Mouse (Mus musculus) layer of hippocampus, postnatal 14 days (tissue): ENCODE results near the gene Ccdc159. TPM values are rescaled to one million over a fixed set of nuclear protein-coding genes. Genes with fewer than 3 reads are reported as not detected.

Experiments used
- DNase-seq, 2 experiments: peaks; one replicate each; pipeline ENCODE4 v3.0.0; 2021 to 2022; ENCODE audit warnings: low spot score in 2 of 2, mixed read lengths in 1 of 2
- long read RNA-seq, 2 experiments: library from polyadenylated mRNA; stranded (forward); transcript quantifications; one replicate each; pipeline ENCODE4 v2.0.0; 2021
- total RNA-seq, 2 experiments: library from RNA; stranded (reverse); gene quantifications; 2 replicates each; pipeline ENCODE4 v1.2.3; 2021

Ccdc159 gene
- 10 to 100 TPM; 13.8 to 14.2 TPM for total RNA-seq
- long read RNA-seq, experiment 1, partial matches to known transcripts: 84 of 92 reads
- long read RNA-seq, experiment 1, other reads (novel, unspliced or antisense): 7 of 92 reads
- long read RNA-seq, experiment 2, partial matches to known transcripts: 135 of 147 reads
- long read RNA-seq, experiment 2, other reads (novel, unspliced or antisense): 11 of 147 reads

DNA sequence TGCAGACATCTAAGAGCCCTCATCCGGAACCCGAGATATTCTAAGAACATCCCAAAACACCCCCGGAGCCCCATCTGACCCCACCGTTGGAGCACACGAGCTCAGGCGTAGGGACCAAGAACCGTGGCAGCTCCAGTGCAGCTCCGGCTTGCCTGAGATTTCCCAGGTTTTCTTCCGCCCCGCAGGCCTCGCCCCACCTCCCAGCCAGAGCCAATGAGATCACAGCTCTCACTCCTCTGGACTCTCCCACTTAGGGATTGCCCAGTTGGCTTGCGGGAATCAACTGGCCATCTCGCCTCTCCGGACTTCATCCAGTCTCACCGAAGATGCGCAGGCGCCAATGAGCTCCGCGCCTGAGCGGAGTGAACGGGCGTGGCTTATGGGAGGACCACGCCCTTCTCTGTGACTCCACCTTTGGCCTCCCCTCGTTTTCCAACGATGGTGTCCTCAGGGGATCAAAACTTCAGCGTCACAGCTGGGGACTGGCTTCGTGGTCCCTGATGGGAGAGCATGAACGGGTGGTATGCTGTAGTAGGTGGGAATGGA, at the start of gene Ccdc159, which contains the start of gene Tmem205:
TSS of gene Ccdc159 (plus strand) at position 264 of the 546 bp plus-strand sequence.
TSS of gene Tmem205 (minus strand) at position 349 of the 546 bp plus-strand sequence.
- DNase-seq: peak; percentile 88 to 95

DNA sequence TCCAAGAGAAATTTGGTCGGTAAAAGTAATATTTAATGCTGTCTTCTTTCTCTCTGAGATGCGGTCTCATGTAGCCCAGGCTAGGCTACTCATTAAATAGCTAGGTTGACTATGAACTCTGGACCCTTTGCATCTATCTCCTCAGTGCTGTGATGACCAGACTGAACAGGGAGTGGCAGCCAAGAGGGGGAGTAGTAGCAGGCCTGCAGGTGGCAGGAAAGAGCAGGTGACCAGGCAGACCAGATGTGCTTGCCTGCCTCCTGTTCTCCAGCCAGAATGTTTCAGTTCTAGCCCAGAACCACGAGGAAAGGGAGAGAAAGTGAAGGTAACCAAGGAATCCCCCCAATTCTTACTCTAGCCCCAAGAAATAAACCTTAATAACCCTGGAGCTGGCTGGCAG, 38.0 kb upstream of the Ccdc159 start:
- no peak for DNase-seq

DNA sequence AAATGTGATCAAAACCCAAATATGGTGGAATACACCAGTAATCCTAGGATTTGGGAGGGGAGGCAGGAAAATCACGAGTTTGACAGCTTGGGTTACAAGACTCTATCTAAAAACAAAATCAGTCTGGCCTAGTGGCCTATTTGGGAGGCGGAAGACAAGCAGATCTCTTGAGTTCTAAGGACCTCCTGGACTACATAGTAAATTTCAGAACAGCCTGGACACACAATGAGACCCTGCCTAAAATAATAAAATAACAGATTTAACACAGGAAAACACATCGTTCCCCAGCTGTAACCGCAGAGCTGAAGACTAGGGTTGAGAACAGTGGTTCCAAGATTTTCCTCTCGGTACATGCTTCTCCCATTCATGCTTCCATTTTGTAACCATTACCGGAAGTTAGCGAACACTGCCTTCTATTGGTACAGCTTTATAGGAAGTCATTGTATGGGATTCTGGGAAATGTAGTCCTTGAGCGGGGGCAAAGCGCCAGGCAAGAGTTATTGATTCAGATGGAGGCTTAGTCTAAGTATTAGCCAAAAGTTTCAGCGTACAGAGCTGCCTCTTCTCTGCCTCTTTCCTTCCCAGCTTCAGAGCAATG, 25.9 kb upstream of the Ccdc159 start:
- DNase-seq: peak; percentile 66 to 88

DNA sequence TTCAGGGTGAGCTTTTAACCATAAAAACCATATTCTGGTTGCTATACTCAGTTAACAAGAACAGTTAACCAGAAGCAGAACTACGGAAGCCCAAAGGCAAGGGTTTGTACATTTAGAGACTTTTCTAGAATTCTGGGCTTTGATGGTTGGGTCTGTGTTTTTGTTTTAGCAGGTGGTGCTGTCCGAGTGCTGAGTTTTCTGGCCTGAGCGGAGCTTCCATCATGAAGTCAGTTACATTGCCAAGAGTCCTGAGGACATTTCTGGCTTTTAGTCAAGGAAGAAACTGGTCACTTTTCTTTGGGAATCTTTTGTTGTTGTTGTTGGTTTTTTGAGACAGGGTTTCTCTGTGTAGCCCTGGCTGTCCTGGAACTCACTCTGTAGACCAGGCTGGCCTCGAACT, 23.2 kb upstream of the Ccdc159 start:
- DNase-seq: no peak

DNA sequence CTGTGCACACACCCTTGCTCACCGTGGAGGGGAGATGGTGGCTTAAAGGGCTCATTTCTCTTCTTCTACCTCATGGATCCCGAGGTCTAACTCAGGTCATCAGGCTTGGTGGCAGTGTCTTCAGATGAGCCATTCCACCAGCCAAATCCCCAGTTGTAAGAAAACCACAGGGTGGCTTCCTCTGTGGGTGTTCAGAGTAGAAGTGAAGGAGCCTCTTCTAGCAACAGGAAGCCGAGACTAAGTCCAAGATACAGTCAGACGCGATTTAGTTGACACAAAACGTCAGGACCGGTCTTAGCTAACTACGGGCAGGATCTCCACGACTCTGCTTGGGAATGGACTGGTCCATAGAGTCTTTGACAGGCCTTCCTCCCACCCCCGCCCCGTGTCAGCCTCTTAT, 19.1 kb upstream of the Ccdc159 start:
- DNase-seq: no peak

DNA sequence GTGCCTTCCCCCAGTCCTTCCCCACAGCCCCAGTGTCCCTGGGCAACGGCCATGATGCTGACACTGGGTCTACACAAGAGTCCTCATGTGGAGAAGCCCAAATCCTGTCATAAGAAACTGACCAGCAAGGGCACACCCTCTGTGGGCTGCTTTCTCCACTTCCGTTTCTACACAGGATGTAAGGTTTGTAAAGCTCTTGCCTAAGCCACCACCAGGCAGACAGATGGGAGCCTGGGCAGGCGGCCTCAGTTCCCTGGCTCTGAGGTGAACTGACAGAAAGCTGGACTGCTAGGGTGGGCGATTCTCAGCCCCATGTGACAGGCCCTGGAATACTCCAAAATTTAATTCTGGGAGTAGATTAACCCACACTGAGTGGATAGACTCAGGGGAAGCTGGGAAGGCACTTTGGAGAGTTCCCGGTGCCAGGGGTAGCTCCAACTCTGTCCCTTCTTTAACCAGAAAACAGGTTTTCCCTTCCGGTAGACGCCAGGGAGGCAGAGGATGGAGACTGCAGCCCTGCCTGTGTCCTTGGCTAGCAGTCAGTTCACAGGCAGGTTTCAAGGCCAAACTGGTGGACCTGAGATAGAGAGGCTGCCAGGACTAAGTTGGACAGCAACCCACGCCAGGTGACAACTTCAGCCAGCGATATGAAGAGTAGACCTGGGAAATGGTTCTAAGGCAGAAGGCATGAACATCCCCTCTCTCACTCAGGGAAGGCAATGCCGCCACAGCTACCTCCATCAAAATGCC, 17.6 kb upstream of the Ccdc159 start:
- DNase-seq: no peak

DNA sequence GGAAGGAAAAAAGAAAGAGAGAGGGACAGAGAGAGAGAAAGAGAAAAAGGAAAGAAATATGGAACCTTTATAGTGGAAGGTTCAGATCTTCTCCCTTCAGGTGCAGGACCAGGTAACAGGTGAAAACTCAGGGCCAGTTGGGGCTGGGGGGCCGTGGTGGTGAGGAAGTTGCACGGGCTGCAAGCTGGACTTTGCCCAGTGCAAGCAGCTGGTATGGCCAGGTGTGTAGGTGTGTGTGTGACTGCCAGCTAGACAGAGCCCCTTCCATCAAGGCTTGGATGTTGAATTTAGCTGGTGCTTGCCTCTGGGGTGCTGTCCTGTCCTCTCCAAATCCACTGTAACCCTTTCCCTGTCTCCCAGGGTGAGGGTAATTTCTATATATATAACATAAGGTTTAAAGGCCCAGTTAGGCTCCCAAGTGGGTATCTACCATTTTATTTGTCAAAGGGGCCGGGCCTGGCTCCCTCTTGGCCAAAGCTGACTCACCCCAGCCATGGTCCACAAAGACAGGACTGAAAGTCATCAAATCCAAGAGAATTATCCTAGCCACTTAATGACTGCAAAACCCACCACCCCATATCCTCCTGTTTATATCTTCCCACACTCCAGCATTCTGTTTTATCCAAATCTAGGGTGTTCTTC, 10.3 kb upstream of the Ccdc159 start:
- DNase-seq: peak in 1 of 2 experiments; percentile 37

DNA sequence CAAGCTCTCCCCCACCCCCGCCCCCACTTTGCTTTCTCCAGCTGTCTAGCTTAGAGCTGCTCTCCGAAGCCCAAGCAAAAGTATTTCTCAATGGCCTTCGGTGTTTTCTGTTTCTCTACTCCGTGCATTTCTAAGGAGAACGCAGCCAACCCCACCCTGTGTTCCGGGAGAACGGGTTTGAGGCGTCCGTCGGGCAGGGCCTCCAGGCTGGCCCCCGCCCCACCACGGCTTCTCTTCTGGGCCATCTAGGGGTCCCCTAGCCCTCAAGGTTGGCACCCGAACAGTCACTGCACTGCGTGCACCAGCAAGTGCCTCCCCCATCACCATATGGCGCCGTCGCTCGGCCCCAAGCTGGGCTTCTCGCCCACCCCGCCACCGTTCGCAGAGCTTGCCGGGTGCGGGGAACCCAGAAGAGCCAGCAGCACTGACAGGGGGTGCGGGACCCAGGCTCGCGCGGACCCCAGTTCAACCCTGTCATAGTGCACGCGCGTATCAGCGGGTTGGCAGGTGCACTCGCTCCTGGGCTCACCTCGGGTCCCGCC, 9.7 kb upstream of the Ccdc159 start:
- peak; percentile 85 to 87 for DNase-seq

DNA sequence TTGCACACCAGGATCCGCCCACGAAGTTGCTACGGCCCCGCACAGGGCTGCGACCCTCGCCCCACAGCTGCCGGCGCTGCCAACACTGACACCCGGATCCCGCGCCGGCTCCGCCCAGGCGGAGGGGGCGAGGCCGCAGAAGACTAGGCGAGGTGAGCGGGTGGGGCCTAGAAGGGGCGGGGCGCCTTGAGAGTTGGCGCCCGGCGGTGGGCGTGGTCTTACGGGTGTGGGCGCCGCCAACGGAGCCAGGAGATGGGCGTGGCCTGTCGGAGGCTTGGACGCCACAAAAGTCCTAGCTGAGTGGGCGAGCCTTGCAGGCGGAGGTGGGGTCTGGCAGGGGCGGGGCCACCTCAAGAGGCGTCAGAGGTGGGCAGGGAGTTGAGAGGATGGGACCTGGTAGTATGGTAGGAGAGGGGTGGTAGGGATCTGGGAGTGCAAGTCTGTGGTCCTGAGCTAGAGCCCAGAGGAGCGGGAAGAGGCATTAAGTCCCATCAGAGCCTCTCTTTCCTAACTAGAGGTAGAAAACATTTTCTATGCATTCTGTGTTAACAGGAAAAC, 9.2 kb upstream of the Ccdc159 start, which contains the start of gene Rab3d:
TSS of gene Rab3d (minus strand) at position 158 of the 558 bp plus-strand sequence.
- DNase-seq: peak; percentile 84 to 90

DNA sequence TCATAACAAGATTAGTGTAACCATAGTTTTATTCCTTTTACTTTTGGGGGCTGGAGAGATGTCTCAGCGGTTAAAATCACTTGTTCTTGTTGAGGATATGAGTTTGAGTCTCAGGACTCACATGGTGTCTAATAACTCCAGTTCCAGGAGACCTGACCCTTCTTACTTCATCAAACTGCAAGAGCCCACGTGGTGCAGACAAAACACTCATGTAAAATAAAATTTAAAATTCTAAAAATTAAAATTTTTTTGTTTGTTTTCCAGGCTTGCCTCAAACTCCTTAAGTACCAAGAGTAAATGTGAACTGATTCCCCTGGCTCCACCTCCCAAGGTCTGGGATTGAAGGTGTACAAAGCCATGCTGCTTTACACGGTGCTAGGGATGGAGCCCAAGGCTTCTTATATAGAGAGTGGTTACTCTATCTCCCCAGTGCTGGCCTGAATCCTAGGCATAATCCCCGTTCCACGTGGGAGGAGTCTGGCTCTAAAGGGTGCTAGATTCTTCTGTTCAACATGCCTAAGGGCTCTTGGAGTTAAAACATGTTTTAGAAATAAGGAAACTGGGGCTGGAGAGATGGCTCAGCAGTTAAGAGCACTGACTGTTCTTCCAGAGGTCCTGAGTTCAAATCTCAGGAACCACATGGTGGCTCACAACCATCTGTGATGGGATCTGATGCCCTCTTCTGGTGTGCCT, 8.4 kb upstream of the Ccdc159 start:
- no peak for DNase-seq

DNA sequence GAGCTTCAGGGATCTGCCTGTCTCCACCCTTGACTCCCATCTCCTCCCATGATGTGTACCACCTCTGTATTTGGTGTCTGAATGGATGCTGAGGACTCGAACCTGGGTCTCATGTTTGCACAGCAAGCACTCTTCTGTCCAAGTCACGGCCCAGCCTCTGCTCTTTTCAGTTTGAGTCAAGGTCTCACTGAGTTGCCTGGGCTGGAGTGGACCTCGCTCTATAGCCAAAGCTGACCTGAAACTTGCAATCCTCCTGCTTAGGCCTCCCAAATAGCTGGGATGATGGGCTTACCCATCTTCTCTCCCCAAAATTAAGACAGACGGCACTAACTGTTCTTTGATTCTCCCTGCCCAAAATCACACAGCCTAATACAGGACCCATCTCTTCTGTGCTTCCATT, 4.2 kb upstream of the Ccdc159 start:
- DNase-seq: no peak

DNA sequence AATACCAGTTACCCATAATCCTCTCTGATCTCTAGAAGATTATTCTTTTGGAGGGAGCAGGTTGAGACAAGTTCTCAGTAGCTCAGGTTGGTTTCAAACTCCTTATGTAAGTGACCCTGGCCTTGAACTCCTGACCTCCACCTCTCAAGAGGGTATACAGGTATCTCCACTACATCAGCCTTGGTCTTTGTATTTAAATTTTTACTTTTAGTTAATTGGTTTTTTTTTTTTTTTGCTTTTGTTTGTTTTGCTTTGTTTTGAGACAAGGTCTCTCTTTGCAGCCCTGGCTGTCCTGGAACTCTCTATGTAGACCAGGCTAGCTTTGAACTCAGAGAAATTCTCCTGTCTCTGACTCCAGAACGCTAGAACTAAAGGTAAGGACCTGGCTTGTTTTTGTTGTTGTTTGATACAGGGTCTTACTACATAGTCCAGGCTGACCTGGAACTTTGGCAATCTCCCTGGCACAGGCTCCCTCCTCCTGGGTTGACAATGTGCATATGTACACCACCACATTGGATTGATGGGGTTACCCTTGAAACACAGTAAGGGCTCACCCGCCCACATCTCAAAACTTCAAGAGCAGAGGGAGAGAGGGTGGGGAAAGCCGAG, 3.7 kb upstream of the Ccdc159 start:
- no peak for DNase-seq

DNA sequence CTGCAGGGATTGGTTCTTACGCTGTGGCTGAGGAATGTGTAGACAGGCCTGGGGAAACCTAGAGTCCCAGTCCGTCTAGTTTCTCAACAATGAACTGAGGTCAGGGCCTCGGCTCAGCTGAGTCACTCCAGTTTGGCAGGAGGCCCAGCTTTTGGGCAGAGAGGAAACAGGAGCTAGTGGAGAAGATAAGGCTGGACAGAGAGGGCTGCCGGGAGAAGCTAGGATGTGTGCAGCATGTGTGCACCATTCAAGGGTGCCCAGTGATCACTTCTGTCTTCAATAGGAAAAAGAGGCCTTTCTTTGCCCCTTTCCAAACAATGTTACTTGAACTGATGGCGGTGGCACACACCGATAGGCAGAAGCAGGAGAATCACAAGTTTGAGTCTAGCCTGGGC, 3.2 kb upstream of the Ccdc159 start:
- DNase-seq: no peak

DNA sequence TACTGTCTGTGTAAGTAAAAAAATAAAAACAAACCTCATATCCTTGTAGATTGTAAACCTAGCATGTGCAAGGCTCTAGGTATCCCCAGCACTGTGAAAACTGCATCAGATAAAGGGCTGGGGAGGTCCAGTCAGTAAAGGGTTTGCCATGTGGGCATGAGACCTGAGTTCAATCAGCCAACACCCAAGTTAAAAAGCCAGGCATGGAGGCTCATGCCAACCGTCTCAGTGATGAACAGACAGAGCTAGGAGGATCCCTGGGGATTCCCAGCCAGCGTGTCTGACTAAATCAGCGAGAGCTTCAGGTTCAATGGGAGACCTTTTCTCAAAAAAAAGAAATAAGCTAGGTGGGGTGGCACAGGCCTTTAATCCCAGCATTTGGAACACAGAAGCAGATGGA, 2.2 kb upstream of the Ccdc159 start:
- DNase-seq: no peak

DNA sequence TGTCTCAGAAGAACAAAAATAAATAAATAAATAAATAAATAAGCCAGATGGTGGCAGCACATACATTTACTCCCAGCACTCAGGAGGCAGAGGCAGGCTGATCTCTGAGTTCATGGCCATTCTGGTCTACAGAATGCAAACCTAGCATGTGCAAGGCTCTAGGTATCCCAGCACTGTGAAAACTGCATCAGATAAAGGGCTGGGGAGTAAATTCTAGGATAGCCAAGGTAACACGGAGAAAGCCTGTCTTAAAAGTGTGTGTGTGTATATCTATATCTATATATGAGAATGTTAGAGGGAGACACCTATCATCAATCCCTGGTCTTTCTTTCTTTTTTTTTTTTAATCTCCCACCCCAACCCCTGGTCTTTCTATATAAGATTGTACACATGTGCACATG, 1.8 kb upstream of the Ccdc159 start:
- DNase-seq: no peak

DNA sequence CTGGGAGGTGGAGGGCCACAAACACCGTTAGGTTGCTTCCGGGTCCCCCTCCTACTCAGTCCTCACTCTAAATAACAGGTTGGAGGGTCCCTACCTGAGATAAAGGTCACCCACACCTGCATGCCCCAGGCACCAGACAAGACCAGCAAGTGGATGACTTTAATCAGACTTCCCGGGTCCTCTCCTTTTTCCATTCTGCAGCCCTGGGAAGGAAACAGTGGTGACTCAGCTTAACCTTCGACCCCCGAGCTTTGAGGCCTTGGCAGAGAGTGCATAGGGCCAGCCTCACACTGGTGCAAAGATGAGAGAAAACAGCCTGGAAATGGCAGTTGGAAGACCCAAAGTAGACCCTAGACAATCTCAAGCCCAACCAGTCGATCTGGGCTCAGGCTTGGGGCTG, 1.1 kb upstream of the Ccdc159 start:
- no peak for DNase-seq

DNA sequence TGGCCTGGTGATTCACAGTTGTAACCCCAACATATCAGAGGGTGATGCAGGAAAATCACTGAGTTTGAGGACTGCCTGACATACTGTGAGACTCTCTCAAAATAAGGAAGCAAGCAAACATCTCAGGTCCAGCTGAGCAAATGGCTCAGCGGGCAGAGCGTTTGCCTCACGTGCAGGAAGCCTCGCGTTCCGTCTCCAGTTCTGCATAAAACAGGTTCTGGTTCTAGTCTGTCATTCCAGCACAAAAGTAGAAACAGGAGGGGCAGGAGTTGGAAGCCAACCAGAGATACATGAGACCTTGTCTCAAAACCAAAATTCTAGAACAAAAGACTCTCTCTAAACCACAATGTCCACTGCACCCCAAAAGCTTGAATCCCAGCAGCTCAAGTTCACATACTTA, 487 bp upstream of the Ccdc159 start:
- no peak for DNase-seq

DNA sequence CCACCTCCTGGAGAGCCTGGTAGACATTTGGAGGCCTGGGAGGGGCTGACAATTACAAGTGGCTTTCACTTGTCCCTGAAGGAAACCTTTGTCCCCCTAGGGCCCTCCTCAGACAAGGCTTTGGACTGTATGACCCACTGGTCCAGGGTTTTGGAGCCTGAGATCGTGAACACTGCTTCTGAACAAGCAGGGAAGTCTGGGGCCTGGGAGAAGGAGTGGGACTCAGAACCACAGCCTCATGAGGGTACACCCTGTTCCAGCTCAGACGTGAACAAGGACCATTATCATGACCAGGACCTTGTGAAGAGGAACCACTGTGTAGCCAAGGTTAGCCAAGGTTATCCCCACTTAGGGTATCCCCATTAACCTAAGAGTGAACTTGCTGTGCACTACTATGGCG, 1.9 kb downstream of the Ccdc159 start:
- no peak for DNase-seq

DNA sequence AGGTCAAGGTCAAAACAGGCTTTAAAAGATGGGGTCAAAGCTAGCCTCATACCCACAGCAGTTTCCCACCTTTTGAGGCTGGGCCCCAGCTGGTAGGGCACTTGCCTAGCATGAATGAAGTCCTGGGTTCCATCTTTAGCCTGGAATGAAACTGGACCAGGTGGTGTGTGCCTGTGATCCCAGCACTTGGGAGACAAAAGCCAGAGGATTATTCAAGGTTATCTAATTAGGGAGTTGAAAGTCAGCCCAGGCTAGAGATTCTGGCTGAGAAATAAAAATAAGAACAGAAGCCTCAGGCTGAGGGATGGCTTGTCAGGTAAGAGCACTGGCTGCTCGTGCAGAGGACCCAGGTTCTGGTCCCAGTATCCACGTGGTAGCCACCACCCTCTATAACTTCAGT, 4.7 kb downstream of the Ccdc159 start:
- no peak for DNase-seq
